In the genomic region with DNA sequence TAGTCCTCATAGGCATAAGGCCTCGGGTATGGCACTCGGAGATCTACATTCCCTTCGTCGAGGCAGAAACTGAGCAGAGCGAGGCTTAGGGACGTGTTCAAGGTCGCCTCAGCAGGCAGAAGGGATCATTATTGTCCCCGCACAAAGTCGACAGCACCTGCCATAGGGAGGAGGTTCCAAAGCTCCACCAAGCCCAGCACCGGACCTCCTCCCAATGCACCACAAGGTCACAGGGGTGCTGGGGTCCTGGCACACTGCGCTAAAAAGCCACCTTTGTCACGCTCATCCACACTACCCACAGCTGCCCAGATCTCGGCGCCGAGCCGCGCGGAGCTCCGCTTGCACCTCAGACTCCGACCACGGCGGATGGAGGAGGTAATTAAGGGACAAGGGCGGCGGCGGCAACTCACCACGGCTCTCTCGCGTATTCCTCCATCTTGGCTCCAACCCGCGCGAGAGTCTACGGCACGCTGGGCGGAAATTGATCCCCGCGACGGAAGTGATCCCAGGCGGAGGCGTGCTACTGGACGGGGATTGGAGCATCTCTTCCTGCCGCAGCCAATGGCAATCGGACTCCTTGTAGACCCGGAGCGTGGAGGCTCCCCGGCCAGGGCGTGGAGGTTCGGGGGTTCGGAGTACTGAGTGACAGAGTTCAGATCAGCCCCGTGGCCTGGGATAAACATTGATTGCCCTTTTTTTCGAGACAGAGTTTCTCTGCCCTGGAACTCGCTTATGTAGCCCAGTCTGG, we compare ENCODE assay signal across 7 mouse cellular contexts. TPM values are rescaled to one million over a fixed set of nuclear protein-coding genes. Genes with fewer than 3 reads are reported as not detected.
DNase-seq lines count a peak whose midpoint lies in the region; ATAC-seq lines count a peak whose summit lies in the region.

A gene (minus strand): TSS at position 495 of the 748 bp plus-strand sequence.

- H3K36me3 ChIP-seq in intestine, embryonic 15.5 days = peaks cover 7% of the 10 kb centered on the region
- peaks cover 24% of the 10 kb centered on the region for H3K36me3 ChIP-seq in midbrain, embryonic 10.5 days

- H3K27me3 ChIP-seq in intestine, embryonic 15.5 days (replicated peaks) = no peaks in the 10 kb centered on the region
- H3K27me3 ChIP-seq in midbrain, embryonic 10.5 days (ENCODE audit: low read depth, poor library complexity, severe bottlenecking) = no peaks in the 10 kb centered on the region

- peaks cover 13% of the 10 kb centered on the region for H3K4me1 ChIP-seq in intestine, embryonic 15.5 days (replicated peaks)
- peaks cover 20% of the 10 kb centered on the region for H3K4me1 ChIP-seq in midbrain, embryonic 10.5 days

- H3K4me3 ChIP-seq in intestine, embryonic 15.5 days (replicated peaks) = peak within 1 kb of the TSS; percentile 86
- peak within 1 kb of the TSS; percentile 94 for H3K4me3 ChIP-seq in midbrain, embryonic 10.5 days

- peak within 1 kb of the TSS; percentile 80 for H3K27ac ChIP-seq in intestine, embryonic 15.5 days
- H3K27ac ChIP-seq in midbrain, embryonic 10.5 days (replicated peaks) = peak within 1 kb of the TSS; percentile 97

- peak within 1 kb of the TSS; percentile 74 for H3K4me2 ChIP-seq in intestine, embryonic 15.5 days (replicated peaks)

- WGBS in intestine, embryonic 15.5 days = under 1% methylated on average over 51 of the region's 51 CpGs
- WGBS in midbrain, embryonic 10.5 days = under 1% methylated on average over 51 of the region's 51 CpGs

- no peaks in the 10 kb centered on the region for H3K9me3 ChIP-seq in intestine, embryonic 15.5 days
- no peaks in the 10 kb centered on the region for H3K9me3 ChIP-seq in midbrain, embryonic 10.5 days (replicated peaks)

- intact Hi-C loops in gastrocnemius, postnatal 36 days (cut with DNase I) = no loop called here
- intact Hi-C loops in left cerebral cortex, postnatal 25 days (cut with DNase I) = loop anchor here (2.0 kb wide), 1 partner anchor 55 kb away; no protein-coding TSS in a partner anchor

- peak; percentile 100 for ATAC-seq in intestine, embryonic 15.5 days

- peak; percentile 95 for DNase-seq in adrenal gland, adult 2 months
- peak; percentile 85 for DNase-seq in embryo, embryonic 11.5 days (ENCODE audit: low read depth, low spot score)
- DNase-seq in gastrocnemius, postnatal 36 days = peak; percentile 87 to 92
- DNase-seq in left cerebral cortex, postnatal 25 days (ENCODE audit: low spot score in 2 of 2) = peak; percentile 94 to 97
- peak; percentile 96 for DNase-seq in midbrain, embryonic 10.5 days (ENCODE audit: low spot score)
- peak; percentile 90 for DNase-seq in right cerebral cortex, postnatal 4 days

- peak within 1 kb of the TSS; percentile 98 for H3K9ac ChIP-seq in intestine, embryonic 15.5 days

RNA-seq across cellular contexts. Expression of the gene that starts here (rescaled TPM):
- total RNA-seq in adrenal gland, adult 2 months (2021) = 100 to 1,000 TPM; 174 to 237 TPM
- 40.7 and 54.2 TPM in 2 replicates for polyA plus RNA-seq in adrenal gland, adult 2 months (2012; rRNA removed)
- 100 to 1,000 TPM; 270 to 308 TPM for total RNA-seq in gastrocnemius, postnatal 36 days (2021)
- 246 and 278 TPM in 2 replicates for polyA plus RNA-seq in intestine, embryonic 15.5 days (2015; fragmentation: Nextera tagmentation; extraction: Ambion mirVana)
- total RNA-seq in left cerebral cortex, postnatal 25 days (2021) = 100 to 1,000 TPM; 159 to 175 TPM
- 192 and 200 TPM in 2 replicates for polyA plus RNA-seq in midbrain, embryonic 10.5 days (2016; fragmentation: Nextera tagmentation; extraction: Ambion mirVana)

Comparison
In these comparisons a context has a peak if more than half of its experiments do, and no peak if none do; other contexts are left out.
1. Peak in every context shown above with its lines: DNase-seq, ATAC-seq, H3K4me3 ChIP-seq and H3K27ac ChIP-seq.